Mouse (Mus musculus): ENCODE measurements at regions not wholly inside any gene's neighbourhood (a gene's known extent, or its start where the extent isn't known, plus 50 kb on each side); places are given as distances from the start of the nearest gene placed in this dataset.

DNA sequence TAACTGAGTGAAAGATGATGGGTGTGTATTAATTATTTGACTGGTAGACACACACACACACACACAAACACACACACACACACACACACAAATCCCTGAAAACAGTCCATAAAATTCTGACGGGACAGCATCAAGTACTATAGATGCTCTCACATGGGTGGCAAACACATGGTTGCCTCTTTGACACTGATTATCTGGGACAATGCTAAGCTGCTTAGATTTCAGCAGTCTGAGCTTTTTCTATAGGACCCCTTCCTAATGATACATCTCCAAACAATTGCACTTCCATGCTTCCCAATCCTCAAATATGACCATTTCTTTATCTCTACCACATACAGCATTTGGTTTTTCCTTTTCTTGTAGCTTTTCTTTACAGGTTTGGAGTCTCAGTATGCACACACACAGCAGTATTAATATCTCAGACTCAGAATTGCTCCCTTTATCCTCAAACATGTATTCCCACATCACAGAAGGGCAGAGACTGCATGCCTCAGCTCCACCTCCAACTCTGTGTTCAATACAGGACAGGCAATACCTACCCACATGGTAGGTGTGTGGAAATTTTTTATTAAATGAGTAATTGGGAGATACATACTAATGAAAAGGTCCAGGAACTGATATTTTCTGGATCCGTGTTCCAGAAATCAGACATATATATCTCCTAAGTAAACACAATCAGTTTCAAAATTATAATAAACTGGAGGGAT lies 110.1 kb upstream of the Igf1 start:
- Histone ChIP-seq H3K4me2 (ENCODE audit: low read length) (no peak overlapping the region), H3K9me3 (ENCODE audit: control insufficient read depth, low read length) (no peaks in the 10 kb centered on the region), H3K4me1 (ENCODE audit: control insufficient read depth, insufficient read depth, low read length) (no peaks in the 10 kb centered on the region), H3K27me3 (ENCODE audit: control insufficient read depth, insufficient read depth, low read length) (no peaks in the 10 kb centered on the region), H3K9ac (replicated peaks; ENCODE audit: low read length) (no peak overlapping the region), H3K4me3 (replicated peaks; ENCODE audit: low read depth, low read length) (no peak overlapping the region), H3K27ac (replicated peaks; ENCODE audit: low read depth, low read length) (no peak overlapping the region), H3K36me3 (ENCODE audit: control insufficient read depth, insufficient read depth, low read length) (no peaks in the 10 kb centered on the region)
- ATAC-seq (ENCODE audit: low FRiP score, low TSS enrichment): no peak
- no peak for DNase-seq
- WGBS: 78% methylated on average over 2 of the region's 2 CpGs

DNA sequence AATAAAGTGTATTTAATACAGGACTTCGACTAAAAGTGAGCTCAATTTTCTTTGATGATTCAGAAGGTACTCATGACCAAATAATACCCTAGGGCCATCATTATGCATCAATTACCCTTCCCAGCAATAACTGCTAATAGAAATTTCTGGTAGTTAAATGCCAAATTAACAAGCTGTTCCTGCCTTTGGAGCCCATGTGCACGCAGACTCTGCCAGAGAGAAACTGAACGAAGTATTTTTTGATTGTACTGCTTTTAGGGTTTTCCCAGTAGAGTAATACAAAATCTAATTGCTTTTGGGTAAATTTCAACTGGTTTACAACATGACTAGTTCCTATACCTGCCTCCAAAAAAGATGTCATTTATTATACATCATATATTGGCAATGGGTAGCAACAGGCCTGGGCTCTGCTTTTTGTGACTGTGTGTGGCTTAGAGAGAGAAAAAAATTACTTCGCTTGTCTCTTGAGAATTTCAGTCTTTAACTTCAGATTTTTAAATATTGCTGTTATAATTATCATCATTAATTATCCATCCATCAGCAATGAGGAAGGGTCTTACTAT lies 109.4 kb upstream of the Igf1 start:
- H3K9ac ChIP-seq (replicated peaks; ENCODE audit: low read length): no peak overlapping the region
- no peaks in the 10 kb centered on the region for H3K36me3 ChIP-seq (ENCODE audit: control insufficient read depth, insufficient read depth, low read length)
- 86% methylated on average over 4 of the region's 4 CpGs for WGBS
- H3K4me1 ChIP-seq (ENCODE audit: control insufficient read depth, insufficient read depth, low read length): no peaks in the 10 kb centered on the region
- H3K4me2 ChIP-seq (ENCODE audit: low read length): no peak overlapping the region
- H3K4me3 ChIP-seq (replicated peaks; ENCODE audit: low read depth, low read length): no peak overlapping the region
- no peak for ATAC-seq (ENCODE audit: low FRiP score, low TSS enrichment)
- no peak overlapping the region for H3K27ac ChIP-seq (replicated peaks; ENCODE audit: low read depth, low read length)
- H3K9me3 ChIP-seq (ENCODE audit: control insufficient read depth, low read length): no peaks in the 10 kb centered on the region
- peak; percentile 3 for DNase-seq
- H3K27me3 ChIP-seq (ENCODE audit: control insufficient read depth, insufficient read depth, low read length): no peaks in the 10 kb centered on the region

DNA sequence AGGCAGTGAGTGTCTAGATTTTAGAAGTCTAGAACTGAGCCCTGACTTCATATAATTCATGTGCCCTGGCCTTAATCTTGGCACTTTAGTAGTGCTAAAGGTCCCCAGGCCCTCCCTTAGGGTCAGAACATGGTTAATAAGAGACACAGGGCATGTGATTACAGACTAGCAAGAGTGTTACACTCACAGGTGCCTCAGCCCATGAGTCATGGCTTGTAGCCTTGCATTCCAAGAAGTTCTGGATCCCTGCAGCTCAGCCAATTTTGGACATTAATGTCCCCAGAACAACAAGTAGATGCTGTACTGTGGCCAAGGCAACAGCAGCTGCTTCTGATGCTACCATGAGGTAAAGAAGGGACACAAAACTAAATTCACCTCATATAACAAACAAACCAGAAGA lies 107.7 kb upstream of the Igf1 start:
- Histone ChIP-seq H3K4me3 (replicated peaks; ENCODE audit: low read depth, low read length) (no peak overlapping the region), H3K4me2 (ENCODE audit: low read length) (no peak overlapping the region)
- ATAC-seq (ENCODE audit: low FRiP score, low TSS enrichment): no peak

DNA sequence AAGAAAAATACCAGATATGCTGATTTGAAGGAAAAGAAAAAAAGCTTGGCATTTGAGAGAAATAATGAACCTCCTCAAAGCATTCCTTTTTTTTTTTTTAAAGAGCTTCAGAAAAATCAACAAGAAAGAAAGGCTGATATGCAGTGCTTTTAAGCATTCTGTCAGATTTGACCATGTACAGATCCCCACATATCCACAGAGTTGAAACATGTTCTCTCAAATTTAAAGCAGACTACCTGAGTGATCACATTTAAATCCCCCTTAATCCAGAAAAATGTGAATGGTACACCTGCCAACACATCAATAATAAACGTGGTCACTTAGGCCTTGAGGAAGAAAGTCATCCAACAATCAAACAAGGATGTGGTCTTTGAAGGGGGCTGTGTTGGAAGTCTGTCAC lies 107.1 kb upstream of the Igf1 start:
- no peaks in the 10 kb centered on the region for H3K36me3 ChIP-seq (ENCODE audit: control insufficient read depth, insufficient read depth, low read length)
- H3K4me2 ChIP-seq (ENCODE audit: low read length): no peak overlapping the region
- H3K4me3 ChIP-seq (replicated peaks; ENCODE audit: low read depth, low read length): no peak overlapping the region
- H3K9me3 ChIP-seq (ENCODE audit: control insufficient read depth, low read length): no peaks in the 10 kb centered on the region
- DNase-seq (no peak), ATAC-seq (ENCODE audit: low FRiP score, low TSS enrichment) (no peak)
- H3K27ac ChIP-seq (replicated peaks; ENCODE audit: low read depth, low read length): no peak overlapping the region
- no peaks in the 10 kb centered on the region for H3K27me3 ChIP-seq (ENCODE audit: control insufficient read depth, insufficient read depth, low read length)
- no peak overlapping the region for H3K9ac ChIP-seq (replicated peaks; ENCODE audit: low read length)
- no peaks in the 10 kb centered on the region for H3K4me1 ChIP-seq (ENCODE audit: control insufficient read depth, insufficient read depth, low read length)
- WGBS: 50% methylated on average over 1 of the region's 1 CpGs

More for the DNA sequence above, 107.7 kb upstream of the Igf1 start:
- H3K27me3 ChIP-seq (ENCODE audit: control insufficient read depth, insufficient read depth, low read length): no peaks in the 10 kb centered on the region
- no peak for DNase-seq
- H3K36me3 ChIP-seq (ENCODE audit: control insufficient read depth, insufficient read depth, low read length): no peaks in the 10 kb centered on the region
- H3K4me1 ChIP-seq (ENCODE audit: control insufficient read depth, insufficient read depth, low read length): no peaks in the 10 kb centered on the region
- no peaks in the 10 kb centered on the region for H3K9me3 ChIP-seq (ENCODE audit: control insufficient read depth, low read length)
- no peak overlapping the region for H3K27ac ChIP-seq (replicated peaks; ENCODE audit: low read depth, low read length)
- H3K9ac ChIP-seq (replicated peaks; ENCODE audit: low read length): no peak overlapping the region

DNA sequence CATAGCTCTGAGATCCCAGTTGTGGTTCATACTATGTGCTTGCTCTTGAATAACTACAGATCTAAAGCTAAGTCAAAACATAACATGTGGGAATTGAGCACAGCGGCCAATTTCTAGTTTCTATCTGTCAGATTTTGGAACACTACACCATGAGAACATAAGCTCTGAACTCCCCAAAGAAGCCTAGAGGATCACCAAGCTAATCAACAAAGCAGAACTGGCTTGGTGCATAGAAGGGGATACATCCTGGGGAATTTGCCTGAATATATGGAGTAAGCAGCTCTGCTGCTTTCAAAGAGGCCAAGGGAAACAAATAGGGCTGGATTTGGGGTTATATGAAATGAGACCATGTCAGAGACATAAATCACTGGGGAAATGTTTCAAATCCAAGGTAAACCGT lies 105.9 kb upstream of the Igf1 start:
- Histone ChIP-seq H3K27ac (replicated peaks; ENCODE audit: low read depth, low read length) (no peak overlapping the region), H3K36me3 (ENCODE audit: control insufficient read depth, insufficient read depth, low read length) (no peaks in the 10 kb centered on the region), H3K4me1 (ENCODE audit: control insufficient read depth, insufficient read depth, low read length) (no peaks in the 10 kb centered on the region), H3K27me3 (ENCODE audit: control insufficient read depth, insufficient read depth, low read length) (no peaks in the 10 kb centered on the region), H3K9me3 (ENCODE audit: control insufficient read depth, low read length) (no peaks in the 10 kb centered on the region), H3K9ac (replicated peaks; ENCODE audit: low read length) (no peak overlapping the region), H3K4me3 (replicated peaks; ENCODE audit: low read depth, low read length) (no peak overlapping the region), H3K4me2 (ENCODE audit: low read length) (no peak overlapping the region)
- WGBS: 94% methylated on average over 2 of the region's 2 CpGs
- DNase-seq: no peak
- no peak for ATAC-seq (ENCODE audit: low FRiP score, low TSS enrichment)

DNA sequence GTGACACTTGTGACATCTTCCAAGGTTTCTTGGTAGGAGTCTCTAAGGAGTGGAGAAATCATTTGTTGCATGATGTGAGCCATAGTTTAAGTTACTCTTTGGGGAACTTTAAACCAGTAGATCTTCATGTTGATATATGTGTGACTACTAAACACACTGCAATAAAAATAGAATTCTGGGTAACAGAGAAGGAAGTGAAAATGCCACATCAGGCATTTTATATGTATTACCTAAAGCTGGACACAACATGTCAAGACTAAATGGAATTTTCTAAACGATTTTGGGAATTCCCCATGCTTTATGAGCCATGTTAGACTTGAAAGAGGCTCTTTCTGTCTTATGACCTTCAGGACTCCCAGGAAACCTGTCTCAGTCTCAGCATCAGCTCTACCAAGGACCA lies 104.6 kb upstream of the Igf1 start:
- Histone ChIP-seq H3K36me3 (ENCODE audit: control insufficient read depth, insufficient read depth, low read length) (no peaks in the 10 kb centered on the region), H3K4me2 (ENCODE audit: low read length) (no peak overlapping the region), H3K27ac (replicated peaks; ENCODE audit: low read depth, low read length) (no peak overlapping the region), H3K9me3 (ENCODE audit: control insufficient read depth, low read length) (no peaks in the 10 kb centered on the region), H3K4me1 (ENCODE audit: control insufficient read depth, insufficient read depth, low read length) (no peaks in the 10 kb centered on the region), H3K27me3 (ENCODE audit: control insufficient read depth, insufficient read depth, low read length) (no peaks in the 10 kb centered on the region), H3K9ac (replicated peaks; ENCODE audit: low read length) (no peak overlapping the region), H3K4me3 (replicated peaks; ENCODE audit: low read depth, low read length) (no peak overlapping the region)
- no peak for DNase-seq
- WGBS: 49% methylated on average over 1 of the region's 1 CpGs
- no peak for ATAC-seq (ENCODE audit: low FRiP score, low TSS enrichment)

DNA sequence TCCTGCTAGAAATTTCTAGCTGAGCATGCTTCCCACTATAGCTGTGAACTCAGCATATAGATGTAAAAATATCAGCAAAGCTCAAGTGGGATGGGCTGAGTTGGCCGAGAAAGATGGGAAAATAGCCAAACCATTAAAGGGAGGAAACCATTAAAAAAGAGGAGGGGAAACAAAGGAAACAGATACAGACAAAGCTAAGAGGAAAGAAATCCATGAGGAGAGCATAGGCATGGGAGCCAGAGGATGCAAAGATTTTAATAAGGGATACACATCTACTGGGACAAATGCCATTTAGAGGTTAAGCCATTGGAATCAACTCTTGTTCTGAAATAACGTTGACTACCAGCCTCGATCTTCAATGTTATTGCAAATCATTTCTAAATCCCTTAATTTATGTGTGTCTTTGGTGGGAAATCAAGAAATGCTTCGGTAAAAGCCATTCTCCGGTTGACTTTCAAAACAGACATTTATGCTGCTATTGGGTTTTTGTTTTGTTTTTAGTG lies 96.5 kb upstream of the Igf1 start:
- no peaks in the 10 kb centered on the region for H3K9me3 ChIP-seq (ENCODE audit: control insufficient read depth, low read length)
- H3K4me1 ChIP-seq (ENCODE audit: control insufficient read depth, insufficient read depth, low read length): no peaks in the 10 kb centered on the region
- DNase-seq: no peak
- H3K4me3 ChIP-seq (replicated peaks; ENCODE audit: low read depth, low read length): no peak overlapping the region
- H3K36me3 ChIP-seq (ENCODE audit: control insufficient read depth, insufficient read depth, low read length): no peaks in the 10 kb centered on the region
- H3K9ac ChIP-seq (replicated peaks; ENCODE audit: low read length): no peak overlapping the region
- H3K27ac ChIP-seq (replicated peaks; ENCODE audit: low read depth, low read length): no peak overlapping the region
- ATAC-seq (ENCODE audit: low FRiP score, low TSS enrichment): no peak
- H3K27me3 ChIP-seq (ENCODE audit: control insufficient read depth, insufficient read depth, low read length): no peaks in the 10 kb centered on the region
- no peak overlapping the region for H3K4me2 ChIP-seq (ENCODE audit: low read length)
- 88% methylated on average over 5 of the region's 5 CpGs for WGBS

DNA sequence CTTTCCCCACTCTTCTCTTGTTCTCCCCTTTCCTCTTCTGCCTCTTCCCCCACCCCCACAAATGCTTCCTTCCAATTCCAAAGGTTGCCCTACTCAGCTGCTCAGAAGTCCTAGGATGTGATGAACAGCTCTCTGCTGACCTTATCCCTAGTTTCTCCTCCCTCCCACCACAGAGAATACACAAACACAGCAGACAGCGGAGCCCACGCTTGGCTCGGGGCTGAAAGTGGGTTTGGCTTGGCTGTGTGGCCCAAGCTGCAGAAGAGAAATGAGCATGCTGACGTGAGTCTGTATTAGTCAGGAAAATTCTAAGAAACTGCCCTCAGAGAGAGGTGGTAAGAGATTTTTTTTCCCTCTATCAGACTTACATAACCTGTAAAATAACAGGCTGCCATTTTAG lies 70.5 kb upstream of the Igf1 start:
- Histone ChIP-seq H3K27ac (replicated peaks; ENCODE audit: low read depth, low read length) (no peak overlapping the region), H3K36me3 (ENCODE audit: control insufficient read depth, insufficient read depth, low read length) (no peaks in the 10 kb centered on the region), H3K9me3 (ENCODE audit: control insufficient read depth, low read length) (no peaks in the 10 kb centered on the region), H3K4me3 (replicated peaks; ENCODE audit: low read depth, low read length) (no peak overlapping the region), H3K4me2 (ENCODE audit: low read length) (no peak overlapping the region), H3K4me1 (ENCODE audit: control insufficient read depth, insufficient read depth, low read length) (no peaks in the 10 kb centered on the region), H3K9ac (replicated peaks; ENCODE audit: low read length) (no peak overlapping the region), H3K27me3 (ENCODE audit: control insufficient read depth, insufficient read depth, low read length) (no peaks in the 10 kb centered on the region)
- DNase-seq (no peak), ATAC-seq (ENCODE audit: low FRiP score, low TSS enrichment) (no peak)
- 77% methylated on average over 4 of the region's 4 CpGs for WGBS

DNA sequence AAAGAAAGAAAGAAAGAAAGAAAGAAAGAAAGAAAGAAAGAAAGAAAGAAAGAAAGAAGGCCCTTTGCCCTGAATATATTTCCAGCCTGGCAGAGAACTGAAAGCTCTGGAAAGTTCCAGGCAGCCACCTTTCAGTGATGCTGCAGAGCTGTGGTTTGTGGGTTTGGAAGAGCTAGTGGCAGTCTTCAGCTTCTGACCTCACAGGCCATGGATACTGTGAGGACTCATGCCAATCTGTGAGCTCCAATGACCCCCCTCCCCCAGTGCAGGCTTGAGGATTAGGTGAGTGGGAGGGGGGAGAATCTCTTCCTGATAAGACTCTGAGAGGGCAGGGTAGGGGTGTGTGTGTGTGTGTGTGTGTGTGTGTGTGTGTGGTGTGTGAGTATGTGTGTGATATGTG lies 65.7 kb upstream of the Igf1 start:
- Histone ChIP-seq H3K27ac (replicated peaks; ENCODE audit: low read depth, low read length) (no peak overlapping the region), H3K9me3 (ENCODE audit: control insufficient read depth, low read length) (no peaks in the 10 kb centered on the region), H3K4me3 (replicated peaks; ENCODE audit: low read depth, low read length) (no peak overlapping the region), H3K36me3 (ENCODE audit: control insufficient read depth, insufficient read depth, low read length) (no peaks in the 10 kb centered on the region), H3K4me2 (ENCODE audit: low read length) (no peak overlapping the region), H3K9ac (replicated peaks; ENCODE audit: low read length) (no peak overlapping the region), H3K4me1 (ENCODE audit: control insufficient read depth, insufficient read depth, low read length) (no peaks in the 10 kb centered on the region), H3K27me3 (ENCODE audit: control insufficient read depth, insufficient read depth, low read length) (no peaks in the 10 kb centered on the region)
- DNase-seq (no peak), ATAC-seq (ENCODE audit: low FRiP score, low TSS enrichment) (no peak)
